Mouse (Mus musculus) liver, adult 2 months (tissue): ENCODE data around the gene Dnal4.

ENCODE experiments used
- CTCF ChIP-seq: fragments of 200-500 bp; IDR thresholded peaks from 2 replicates; pipeline ENCODE4 v1.5.1; 2011; ENCODE audit warnings: low read depth, low read length, control low read depth
- POLR2A ChIP-seq: fragments of 200-500 bp; IDR thresholded peaks from 2 replicates; pipeline ENCODE4 v1.6.1; 2011; ENCODE audit warnings: low read length, control low read depth; ENCODE audit not compliant: insufficient read depth; ENCODE audit errors: extremely low read depth

GRCm38 (mm10) chr15:79766586-79767071 is 11.0 kb downstream of the Dnal4 start:
- TF ChIP-seq POLR2A (no peak), CTCF (no peak)
